Mouse (Mus musculus) erythroblast, adult 5-6 weeks (primary cell): ENCODE results near the gene D1Ertd622e. TPM values are rescaled to one million over a fixed set of nuclear protein-coding genes. Genes with fewer than 3 reads are reported as not detected.

Experiments used
- ATAC-seq: replicated peaks from 2 replicates; pipeline ENCODE4 v1.8.0; 2016; ENCODE audit warnings: moderate number of reproducible peaks, mild to moderate bottlenecking, moderate TSS enrichment, inconsistent platforms; ENCODE audit not compliant: poor library complexity, low FRiP score, severe bottlenecking
- total RNA-seq, 2 experiments: library from RNA; stranded (forward) in 1 of 2; stranded (reverse) in 1 of 2; fragments of 150-400 nt in 1 of 2; fragments of 200-764, 138-1000 nt in 1 of 2; gene quantifications; 2 replicates each; pipeline versions ENCODE4 v1.2.3 to v1.2.4; 2015 to 2017; ENCODE audit warnings: low replicate concordance in 2 of 2

The D1Ertd622e gene
- 59.6 and 64.9 TPM in 2 replicates for total RNA-seq (2015; ENCODE audit: low replicate concordance)
- 55.3 and 93.8 TPM in 2 replicates for total RNA-seq (2017; ENCODE audit: low replicate concordance)

DNA sequence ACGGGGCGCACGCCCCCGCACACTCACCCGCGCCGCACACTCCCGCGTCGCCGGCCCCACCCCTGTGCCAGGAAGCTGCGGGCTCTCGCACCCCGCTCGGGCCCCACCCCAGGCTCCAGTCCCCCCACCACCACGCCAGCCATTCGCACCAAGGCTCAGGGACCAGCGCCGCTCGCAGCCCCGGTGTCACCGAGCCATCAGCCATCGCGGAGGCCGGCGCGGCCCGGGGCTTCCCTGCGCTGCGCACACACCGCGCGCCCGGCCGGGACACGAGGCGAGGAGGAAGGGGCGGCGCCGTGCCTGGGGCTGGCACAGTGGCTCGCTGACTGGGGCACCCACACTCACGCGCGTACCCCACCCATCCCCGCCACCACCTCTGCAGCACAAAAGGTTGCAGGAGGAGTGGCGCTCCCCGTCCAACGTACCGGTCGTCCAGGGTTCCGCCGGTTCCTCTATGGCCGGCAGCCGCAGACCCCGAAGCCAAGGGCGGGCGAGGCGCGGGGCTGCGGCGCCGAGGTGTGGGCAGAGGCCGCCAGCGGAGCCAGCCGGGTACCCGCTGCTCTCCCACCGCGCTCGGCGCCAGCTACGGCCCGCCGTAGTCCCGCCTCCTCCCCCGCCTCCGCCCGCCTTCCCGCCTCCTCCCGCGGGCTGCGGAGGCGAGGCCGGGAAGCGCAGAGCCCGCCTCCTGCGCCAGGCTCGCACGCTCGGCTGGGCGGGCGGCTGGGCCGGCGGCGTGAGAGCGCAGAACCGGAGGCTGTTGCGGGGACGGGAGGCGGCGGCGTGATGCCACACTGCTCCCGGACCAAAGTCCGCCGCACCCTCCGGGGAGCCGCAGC, at the start of gene D1Ertd622e:
TSS of gene D1Ertd622e (minus strand) at position 669 of the 836 bp plus-strand sequence.
- ATAC-seq = peak; percentile 81

DNA sequence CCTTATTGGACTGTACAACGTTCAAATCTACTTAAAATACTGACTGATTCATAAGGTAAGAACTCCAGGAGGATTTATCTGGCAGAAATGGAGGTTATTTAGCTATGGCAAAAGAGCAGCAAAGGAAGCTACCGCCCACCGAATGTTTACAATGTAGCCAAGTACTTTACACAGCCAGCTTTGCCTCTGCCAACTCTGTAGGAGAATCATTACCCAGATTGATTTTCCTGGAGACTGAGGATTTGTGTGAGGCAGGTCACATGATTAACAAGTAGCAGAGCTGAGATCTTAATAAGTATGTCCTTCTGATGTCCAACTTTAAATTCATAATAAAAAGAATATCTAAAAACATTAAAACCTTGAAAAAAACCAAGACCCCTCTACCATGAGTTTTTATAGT, 48.6 kb upstream of the D1Ertd622e start:
- ATAC-seq = no peak

DNA sequence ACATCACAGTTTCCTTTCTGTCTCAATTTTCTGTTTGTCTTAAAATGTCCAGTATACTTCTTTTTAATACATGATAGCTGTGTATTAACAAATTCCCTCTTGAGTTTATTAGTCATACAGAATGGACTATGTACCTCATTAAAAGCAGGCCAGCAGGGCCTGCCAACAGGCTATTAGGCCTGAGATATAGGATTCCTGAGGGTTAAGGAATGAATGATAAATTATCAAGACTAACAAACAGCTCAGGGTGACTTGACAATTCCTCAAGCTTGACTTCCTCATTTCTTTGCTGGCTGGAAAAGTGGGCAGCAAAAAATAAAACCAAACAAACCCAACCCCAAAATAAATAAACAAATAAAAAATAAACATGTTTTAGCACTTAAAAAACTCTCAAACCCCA, 43.5 kb upstream of the D1Ertd622e start:
- ATAC-seq = no peak

DNA sequence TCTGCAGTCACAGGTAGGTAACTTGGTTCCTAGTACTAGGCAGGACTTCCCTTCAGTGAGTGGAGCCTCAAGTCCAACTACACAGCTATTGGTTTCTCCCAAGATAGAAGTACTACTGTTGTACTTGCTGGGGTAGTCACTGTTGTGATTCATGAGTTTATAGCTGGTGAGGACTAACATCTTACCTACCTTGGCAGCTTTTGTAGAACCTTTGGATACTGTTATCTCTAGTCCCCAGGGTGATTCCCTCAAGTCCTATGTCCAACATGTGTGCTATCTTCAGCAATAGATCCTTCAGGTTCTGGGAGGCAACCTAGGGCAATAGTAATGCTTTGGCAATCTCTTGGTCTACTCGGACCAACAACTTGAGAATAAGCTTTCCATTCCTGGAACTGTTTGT, 42.8 kb upstream of the D1Ertd622e start:
- no peak for ATAC-seq

DNA sequence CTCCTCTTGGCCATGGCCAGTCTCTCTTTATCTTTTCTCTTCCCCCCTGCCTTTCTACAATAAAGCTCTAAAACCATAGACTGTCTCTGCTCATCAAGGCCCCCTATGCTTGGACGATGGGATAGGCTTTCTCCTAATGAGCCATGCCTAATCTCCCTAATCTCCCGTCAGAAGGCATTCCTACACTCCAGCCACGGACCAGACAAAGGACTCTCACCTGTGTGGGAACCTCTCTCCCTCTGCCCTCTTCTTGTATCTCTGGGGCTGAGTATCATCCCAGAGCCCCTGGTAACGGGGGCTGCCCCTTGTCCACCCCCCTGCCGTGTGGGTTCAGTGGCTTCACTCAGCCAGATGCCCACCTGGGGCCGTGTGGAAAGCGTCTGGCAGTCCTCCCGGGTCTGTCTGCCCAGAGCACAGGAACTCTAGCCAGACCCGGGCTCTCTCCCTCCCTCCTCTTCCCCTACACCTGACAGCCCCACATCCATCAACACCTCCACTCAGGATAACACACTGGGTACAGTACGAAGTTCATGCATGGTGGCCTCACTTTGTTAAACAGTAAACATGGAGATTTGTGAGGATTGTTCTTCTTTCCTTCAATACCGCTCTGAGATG, 37.2 kb upstream of the D1Ertd622e start:
- ATAC-seq = no peak

DNA sequence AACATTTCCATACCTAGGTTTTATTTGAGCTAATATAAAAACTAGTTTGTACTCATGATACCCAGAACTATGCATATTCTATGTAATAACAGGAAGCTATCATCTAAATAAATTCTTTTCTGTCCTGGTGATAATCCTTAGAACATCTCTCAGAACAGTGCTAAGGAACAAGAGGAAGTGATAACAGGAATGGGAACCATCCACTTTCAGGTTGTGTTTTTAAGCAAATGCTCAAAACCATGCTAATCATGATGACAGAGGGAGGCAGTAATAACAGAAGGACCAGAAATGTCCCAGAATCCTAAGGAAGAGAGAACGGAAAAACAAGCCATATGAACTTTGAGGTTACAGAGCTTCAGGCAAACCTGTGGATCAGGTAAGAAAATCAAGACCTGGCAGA, 35.4 kb upstream of the D1Ertd622e start:
- no peak for ATAC-seq

DNA sequence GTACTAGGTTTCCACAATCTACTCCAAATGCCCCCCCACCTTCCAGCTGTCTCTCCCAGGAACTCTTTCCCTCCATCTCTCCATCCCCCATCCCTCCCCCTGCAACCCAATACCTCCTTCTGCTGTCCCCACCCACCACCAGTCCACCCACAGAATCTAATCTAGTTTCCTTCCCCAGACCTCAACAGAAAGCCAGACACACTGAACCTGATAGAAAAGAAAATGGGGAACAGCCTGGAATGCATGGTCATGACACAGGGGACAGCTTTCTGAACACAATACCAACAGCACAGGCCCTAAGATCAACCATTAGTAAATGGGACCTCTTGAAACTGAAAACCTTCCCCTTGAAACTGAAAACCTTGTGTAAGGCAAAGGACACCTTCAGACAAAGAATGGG, 32.0 kb upstream of the D1Ertd622e start:
- ATAC-seq = no peak

DNA sequence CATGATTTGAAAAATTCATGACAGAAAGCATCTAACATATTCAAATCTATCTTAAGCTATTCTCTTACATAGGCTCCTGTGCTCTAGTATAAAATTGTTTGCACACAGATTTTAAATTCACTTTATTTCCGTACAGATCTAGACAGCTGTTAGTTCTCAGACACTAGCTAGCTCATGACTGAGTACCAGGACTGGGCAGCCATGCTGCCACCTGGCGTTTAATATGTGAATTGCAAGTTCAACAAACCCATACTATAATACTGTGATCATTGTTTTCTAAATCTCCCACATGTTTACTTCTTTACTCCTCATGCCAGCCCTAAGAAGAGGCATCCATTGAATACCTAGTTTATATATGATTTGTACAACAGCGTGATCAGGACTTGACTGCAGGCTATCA, 26.9 kb upstream of the D1Ertd622e start:
- ATAC-seq = peak; percentile 86

DNA sequence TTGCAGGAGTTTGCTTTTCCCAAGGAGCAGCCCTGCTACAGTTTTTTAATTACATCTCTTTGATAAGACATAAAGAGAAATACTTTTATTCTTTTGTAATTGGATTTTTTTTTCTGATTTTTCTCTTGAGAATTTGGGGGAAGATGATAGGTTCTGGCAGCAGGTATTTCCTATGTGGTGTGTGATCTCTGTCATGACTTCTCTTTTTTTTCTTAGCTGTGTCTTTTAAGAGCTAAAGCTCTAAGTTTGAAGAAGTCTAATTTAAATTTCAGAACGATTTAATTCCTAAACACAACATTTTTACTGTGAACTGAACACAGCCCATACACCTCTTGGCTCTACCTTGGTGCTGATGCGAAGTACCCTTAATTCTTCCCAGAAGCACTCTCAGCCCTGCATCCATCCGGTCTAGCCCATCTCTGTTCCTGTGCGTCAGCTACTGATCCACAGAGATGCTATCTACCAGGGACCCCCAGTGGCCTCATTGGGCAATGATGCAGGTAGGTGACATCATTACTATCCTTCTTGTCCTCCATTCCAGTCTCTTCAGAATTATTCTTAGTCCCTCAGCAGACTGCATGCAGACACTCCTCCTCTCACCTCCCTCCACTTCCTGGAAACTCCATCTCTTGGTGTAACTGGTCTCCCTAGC, 14.8 kb upstream of the D1Ertd622e start:
- ATAC-seq = no peak

DNA sequence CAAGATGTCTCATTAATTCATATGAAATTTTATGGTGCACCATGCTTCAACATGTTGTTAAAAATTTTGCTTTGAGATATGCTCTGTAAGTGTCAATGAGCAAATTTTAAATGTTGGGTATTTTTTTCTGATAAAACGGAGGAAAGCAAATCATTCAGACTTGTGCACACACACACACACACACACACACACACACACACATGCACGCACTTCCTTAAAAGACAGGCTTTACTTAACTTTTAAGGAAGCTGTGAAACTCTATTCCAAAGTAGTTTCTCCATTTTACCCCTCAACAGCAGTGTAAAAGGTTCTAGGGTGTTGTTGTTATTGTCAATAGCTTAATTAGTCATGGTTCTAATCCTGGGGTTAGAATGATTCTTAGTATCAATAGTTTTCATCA, 14.2 kb upstream of the D1Ertd622e start:
- no peak for ATAC-seq

DNA sequence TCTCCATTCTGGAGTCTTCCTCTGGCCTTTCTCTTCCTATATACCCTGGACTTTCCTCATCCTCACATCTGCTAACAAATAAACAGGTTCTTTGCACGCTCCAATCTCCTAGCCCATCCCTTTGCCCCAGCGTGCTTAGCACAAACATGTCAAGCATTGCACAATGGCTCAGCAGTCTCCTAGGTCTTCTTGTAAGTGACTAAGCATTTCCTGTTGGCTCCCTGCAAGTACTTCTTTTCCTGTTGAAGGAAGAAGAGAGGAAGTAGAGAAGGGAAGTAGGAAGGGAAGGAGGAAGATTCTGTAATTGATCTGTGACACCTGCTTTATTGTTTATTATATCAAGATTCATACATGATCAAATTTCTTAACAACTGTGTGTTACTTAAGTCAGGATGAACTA, 11.0 kb upstream of the D1Ertd622e start:
- no peak for ATAC-seq

DNA sequence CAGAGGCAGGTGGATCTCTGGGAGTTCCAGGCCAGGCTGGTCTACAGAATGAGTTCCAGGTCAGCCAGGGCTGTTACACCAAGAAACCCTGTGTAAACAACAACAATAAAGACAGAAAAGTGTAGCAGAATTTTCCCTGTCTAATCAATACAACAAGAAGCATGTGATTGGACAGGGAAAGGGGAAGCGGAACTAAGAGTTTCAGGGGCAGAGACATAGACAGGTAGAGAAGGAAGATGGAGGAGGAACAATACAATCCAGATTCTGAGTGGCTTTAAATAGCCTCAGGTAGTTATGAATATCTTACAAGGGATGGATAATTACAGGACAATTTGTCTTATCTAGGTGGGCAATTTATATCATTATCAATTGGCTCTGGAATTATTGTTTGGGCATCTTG, 5.4 kb upstream of the D1Ertd622e start:
- ATAC-seq = no peak

DNA sequence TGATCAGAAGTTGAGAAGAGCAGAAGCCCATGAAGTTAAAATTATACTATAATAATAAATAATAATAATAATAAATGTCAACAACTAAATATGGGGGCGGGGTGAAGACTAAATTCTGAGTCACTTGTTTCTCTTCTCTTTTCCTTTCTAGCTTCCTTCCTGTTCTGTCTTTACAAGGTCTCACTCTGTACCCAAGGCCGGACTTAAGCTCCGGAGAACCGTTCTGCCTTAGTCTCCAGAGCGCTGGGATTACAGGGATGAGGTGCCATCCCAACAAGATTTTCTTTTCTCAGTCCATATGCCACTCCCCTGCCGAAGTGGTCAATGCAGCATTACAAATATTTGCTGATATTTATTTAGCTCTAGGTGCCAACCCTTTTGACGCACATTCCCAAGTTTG, 450 bp upstream of the D1Ertd622e start:
- ATAC-seq = no peak

DNA sequence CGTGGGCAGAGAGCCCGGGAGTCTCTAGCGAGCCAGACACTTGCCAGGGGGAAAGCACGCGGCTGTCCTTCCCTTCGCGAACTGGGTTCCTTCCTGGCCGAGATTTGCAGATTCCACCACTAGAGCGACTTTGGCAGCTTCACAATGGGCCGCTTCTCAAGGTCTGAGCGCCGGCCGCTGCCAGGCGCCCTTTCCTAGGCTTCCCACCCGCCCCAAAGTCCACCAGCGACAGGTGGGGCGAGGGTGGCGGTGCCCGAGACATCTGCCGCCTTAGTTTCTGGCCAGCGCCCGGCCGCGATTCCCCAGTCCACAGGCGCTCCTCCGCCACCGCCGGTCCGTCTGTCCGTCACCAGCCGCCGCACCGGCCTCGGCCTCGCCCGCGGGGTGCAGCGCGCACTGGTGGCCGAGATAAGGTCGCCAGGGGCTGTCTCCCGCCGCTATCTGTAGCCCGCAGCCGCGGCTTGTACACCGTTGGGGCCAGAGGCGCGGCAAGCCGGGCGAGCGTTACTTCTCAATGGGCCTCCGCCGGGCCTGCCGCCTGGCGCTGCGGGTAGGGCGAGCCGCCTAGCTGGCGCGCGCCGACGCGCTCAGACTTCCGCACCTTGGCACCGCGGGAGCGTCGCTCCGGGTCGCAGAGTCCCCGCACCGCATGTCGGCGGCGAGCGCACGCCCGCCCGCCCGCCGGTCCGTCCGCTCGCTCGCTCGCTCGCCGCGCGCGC, 1.0 kb downstream of the D1Ertd622e start:
- ATAC-seq = peak; percentile 82

DNA sequence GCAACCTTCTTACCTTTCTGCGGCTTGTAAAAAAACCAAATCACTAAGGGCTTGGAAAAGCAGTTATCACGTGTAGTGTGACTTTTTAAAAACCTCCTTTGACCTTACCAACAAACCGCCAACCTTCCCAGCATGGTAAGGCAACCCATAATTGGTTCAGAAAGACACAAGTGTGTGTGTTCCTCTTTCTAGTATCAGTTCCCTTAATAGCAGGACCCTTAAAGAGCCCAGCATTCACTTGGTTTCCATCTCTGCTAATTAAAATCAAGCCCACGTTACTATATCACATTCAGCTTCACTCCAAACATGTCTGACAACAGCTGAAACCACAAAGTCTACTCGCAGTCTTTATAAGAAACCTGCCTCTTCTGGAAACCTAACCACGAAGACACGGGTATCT, 2.5 kb downstream of the D1Ertd622e start:
- ATAC-seq = no peak

DNA sequence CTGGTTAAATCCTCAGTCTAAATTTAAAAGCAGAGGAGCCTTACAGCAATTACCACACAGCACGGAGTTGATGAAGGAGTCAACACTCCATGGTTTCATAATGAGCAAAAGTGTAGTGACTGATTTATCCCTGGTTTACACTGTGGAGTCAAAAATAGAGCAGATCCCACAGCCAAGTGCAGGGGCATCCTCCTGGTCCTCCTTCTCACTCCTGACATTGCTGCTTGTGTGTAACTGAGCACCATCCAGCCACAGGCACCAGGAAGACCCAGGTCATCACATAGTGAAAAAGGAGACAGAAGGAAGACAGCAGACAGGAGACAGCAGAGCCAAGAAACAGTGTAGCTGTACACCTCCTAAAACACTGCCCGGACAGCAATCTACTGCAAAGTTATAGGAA, 4.1 kb downstream of the D1Ertd622e start:
- no peak for ATAC-seq

DNA sequence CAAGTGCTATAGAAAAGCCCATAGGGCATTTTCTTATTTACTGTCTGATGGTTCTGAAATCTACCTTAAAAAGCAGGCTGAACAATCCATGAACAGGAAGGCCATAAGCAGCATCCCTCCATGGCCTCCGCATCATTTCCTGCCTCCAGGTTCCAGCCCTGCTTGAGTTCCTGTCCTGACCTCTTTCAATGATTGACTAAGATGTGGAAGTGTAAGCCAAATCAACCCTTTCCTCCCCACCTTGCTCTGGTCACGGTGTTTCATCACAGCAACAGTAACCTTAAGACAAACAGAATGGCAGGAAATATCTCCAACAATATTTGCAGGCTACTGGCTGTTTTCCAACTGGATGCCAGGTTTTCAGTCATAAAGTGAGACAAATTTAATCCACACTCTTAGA, 4.7 kb downstream of the D1Ertd622e start:
- ATAC-seq = no peak

DNA sequence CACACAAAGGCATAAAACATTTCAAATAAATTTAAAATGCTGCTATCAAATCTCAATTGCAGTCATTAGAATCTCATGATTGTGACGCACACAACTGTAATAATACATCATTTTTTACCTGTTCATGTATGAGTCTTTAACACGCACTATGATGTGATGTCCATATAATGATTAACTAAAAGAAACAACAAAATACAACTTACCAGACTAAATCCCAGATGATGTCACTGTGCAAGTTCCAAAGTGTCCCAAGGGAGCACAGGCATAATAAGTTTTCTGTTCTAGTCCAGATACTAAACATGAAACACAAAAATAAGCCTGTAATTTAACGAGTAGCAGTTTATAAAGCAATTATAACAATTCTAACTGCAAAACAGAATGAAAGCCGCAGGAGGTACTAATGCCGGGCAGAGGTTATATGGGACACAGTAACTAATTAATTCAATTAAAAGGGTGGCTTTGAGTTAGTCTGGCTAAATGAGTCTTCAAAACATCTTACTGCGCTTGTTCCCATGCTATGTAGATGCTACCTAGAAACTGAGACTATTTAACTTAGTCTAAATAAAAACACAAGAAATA, 7.4 kb downstream of the D1Ertd622e start:
- ATAC-seq = no peak

DNA sequence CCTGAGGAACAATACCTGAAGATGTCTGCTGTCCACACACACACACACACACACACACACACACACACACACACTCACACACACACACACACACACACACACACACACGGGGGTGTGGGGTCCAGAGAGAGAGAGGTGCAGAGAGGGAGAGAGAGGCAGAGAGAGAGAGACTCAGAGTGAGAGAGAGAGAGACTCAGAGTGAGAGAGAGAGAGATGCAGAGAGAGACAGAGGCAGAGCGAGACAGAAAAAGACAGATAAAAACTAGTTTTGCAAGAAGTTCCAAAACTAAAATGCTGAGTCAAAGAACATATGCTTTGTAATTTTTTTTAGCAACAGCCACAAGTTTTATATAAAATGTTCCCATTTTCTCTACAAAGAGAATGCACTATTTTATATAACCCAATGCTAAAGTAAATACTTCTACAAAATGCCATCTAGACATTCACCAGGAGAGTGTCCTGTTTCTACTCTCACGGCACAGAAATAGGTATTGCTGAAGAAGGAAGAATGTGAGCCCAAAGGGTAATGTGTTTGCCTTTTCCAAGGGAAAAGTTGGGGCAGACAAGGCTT, 11.2 kb downstream of the D1Ertd622e start:
- 0 out of 2 replicates have a peak, but pooled peaks have one; percentile 12 for ATAC-seq

DNA sequence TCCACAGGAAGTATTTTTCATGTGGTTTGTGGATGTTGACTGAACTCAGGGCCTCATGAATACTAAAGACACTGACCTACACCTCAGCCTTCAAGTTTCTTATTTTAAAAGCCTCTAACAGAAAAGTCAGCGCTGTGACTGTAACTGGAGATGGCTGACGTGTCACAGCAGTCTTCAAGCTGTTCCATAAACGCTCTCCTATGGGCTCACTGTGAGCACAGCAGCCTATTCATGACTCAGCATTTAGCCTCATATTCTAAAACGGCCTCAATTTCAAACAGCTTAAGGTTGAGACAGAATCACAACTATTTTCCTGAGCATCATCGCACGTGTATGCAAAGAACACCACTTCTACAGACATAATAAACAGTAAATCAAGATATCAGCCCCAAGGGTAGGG, 11.8 kb downstream of the D1Ertd622e start:
- peak; percentile 87 for ATAC-seq
